Mouse (Mus musculus) kidney, adult 2 months (tissue): Measurements from ENCODE around the gene Dnm2.

Experiments used
- CTCF ChIP-seq: fragments of 200-500 bp; conservative IDR thresholded peaks from 2 replicates; pipeline ENCODE4 v1.5.1; 2011; ENCODE audit warnings: low read depth, mild to moderate bottlenecking, control low read depth, low read length, moderate library complexity, mixed read lengths; ENCODE audit not compliant: insufficient read depth, insufficient read length
- POLR2A ChIP-seq: fragments of 200-500 bp; IDR thresholded peaks from one replicate; pipeline ENCODE4 v1.6.1; 2011; ENCODE audit warnings: low read depth, low read length, control low read depth

DNA sequence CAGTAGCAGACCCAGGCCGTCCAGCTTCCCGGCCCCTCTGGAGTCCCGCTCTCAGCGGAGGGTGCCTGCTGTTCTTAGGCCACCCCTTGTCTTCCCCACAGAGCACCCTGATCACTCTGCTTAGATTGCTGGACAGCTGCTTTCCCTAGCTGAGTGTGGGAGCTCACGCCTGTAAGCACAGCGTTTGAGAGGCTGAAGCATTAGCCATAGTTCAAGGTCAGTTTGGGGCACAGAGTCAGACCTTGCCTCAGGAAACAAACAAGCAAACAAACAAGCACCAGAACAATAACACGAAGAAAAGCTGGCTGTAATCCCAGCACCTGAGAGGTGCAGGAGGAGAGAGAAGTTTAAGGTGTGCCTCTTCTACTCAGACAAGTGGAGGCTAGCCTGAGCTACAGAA lies 7.4 kb downstream of the Dnm2 start:
- TF ChIP-seq CTCF (no peak), POLR2A (no peak)
